Mouse (Mus musculus) lung, postnatal 0 days (tissue): Measurements from ENCODE around the gene Zfpm1.

Experiments used
- CTCF ChIP-seq: IDR thresholded peaks from 2 replicates; pipeline ENCODE4 v1.5.1; 2016; ENCODE audit warnings: antibody characterized with exemption, mild to moderate bottlenecking
- EP300 ChIP-seq: IDR thresholded peaks from 2 replicates; pipeline ENCODE4 v1.6.1; 2016; ENCODE audit warnings: antibody characterized with exemption, mild to moderate bottlenecking, control low read depth

DNA sequence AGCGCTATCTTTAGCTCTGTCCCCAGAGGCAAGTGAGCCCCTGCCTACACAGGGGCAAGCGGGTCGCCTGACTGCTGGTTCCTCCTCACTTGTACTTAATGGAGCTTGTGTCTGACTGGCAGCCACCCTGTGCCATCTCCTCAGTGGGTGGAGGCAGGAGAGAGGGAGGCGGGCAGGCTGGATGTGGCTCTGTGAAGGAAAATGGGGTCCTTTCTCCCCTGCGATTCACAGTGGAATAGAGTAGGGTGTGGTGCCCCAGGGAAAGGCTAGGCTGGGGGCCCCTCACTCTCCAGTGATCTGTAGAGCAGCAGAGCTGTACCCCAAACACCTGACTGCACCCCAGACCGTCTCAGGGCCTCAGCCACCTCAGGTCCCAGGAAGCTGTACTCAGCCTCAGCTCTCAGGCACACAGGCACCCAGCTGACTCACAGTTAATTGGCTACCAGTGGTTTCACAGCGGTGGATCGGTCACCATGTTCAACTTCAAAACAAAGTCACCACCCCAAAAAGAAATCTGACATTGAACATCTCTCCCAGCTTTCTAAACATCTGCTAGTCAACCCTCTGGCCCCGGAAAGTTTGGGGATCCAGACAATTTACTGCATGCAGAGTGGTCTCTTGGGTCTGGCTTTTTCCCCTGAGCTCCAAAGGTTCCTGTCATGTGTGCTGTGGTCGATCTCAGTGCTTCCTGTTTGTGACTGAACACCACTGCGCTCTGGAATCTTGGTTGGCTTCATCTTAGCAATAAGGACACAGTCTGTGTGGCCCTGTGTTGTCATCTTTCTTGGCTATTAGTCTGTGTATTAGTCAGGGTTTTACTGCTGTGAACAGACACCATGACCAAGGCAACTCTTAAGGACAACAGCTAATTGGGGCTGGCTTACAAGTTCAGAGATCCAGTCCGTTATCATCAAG is 63.5 kb downstream of the Zfpm1 start:
- TF ChIP-seq CTCF (no peak), EP300 (no peak)
